In the genomic region with DNA sequence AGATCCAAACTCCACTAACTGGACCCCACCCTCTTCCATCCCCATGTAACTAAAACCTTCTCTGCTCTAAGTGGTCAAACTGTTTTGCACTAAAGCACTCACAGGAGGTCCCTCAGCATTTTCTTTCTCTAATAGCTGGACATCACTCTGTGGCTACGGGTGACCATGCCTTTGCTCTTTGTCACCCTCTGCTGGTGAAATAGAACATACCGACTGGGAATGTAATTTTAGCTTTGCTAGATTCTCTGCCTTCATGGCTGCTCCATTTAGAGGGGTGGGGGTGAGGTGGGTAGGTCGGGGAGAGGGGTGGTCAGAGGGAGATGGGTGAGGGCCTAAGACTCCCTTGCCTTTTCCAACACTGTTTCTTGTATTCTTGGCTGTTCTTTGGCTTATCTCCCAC, we compare ENCODE assay signal across 10 mouse cellular contexts. TPM values are rescaled to one million over a fixed set of nuclear protein-coding genes. Genes with fewer than 3 reads are reported as not detected.
DNase-seq lines count a peak whose midpoint lies in the region; ATAC-seq lines count a peak whose summit lies in the region.
"Had no signal": no experiment of that assay in that cellular context is flagged by ENCODE, and none has a peak within 500 bp of the region (broad histone marks: within the 10 kb centered on the region; RNA-seq: fewer than 3 reads in every experiment).

No protein-coding gene starts in this region.

- H3K9ac ChIP-seq in hindbrain, embryonic 11.5 days (ENCODE audit: low read depth, low read length), result no peak overlapping the region
- H3K9ac ChIP-seq in hindbrain, embryonic 16.5 days (ENCODE audit: low read depth, low read length), result no peak overlapping the region
- H3K9ac ChIP-seq: embryonic facial prominence, embryonic 12.5 days; liver, embryonic 15.5 days had no signal

- H3K27me3 ChIP-seq in hindbrain, embryonic 11.5 days (ENCODE audit: control insufficient read depth, insufficient read depth, low read length), result no peaks in the 10 kb centered on the region
- H3K27me3 ChIP-seq in hindbrain, embryonic 16.5 days (replicated peaks; ENCODE audit: control insufficient read depth, insufficient read depth, low read length), result no peaks in the 10 kb centered on the region
- no peaks in the 10 kb centered on the region for H3K27me3 ChIP-seq in embryonic facial prominence, embryonic 10.5 days (replicated peaks; ENCODE audit: low read depth, poor library complexity, severe bottlenecking)
- H3K27me3 ChIP-seq: embryonic facial prominence, embryonic 12.5 days; liver, embryonic 15.5 days had no signal

- H3K4me3 ChIP-seq in hindbrain, embryonic 11.5 days (ENCODE audit: low read depth, low read length), result no peak overlapping the region
- H3K4me3 ChIP-seq in hindbrain, embryonic 16.5 days (ENCODE audit: low read length), result no peak overlapping the region
- no peak overlapping the region for H3K4me3 ChIP-seq in embryonic facial prominence, embryonic 10.5 days
- H3K4me3 ChIP-seq: embryonic facial prominence, embryonic 12.5 days; liver, embryonic 15.5 days had no signal

- no peak for ATAC-seq in hindbrain, embryonic 11.5 days (ENCODE audit: low FRiP score)
- no peak for ATAC-seq in hindbrain, embryonic 16.5 days
- no peak for ATAC-seq in activated CD4-positive, CD25-positive, alpha-beta regulatory T cell, adult 4 months

- H3K4me1 ChIP-seq in hindbrain, embryonic 11.5 days (replicated peaks; ENCODE audit: control insufficient read depth, insufficient read depth, low read length), result peaks cover 5% of the 10 kb centered on the region
- peaks cover 5% of the 10 kb centered on the region for H3K4me1 ChIP-seq in hindbrain, embryonic 16.5 days (ENCODE audit: control insufficient read depth, insufficient read depth, low read depth, low read length)
- peaks cover 14% of the 10 kb centered on the region for H3K4me1 ChIP-seq in embryonic facial prominence, embryonic 10.5 days

- H3K4me2 ChIP-seq in hindbrain, embryonic 11.5 days (replicated peaks; ENCODE audit: low read depth, low read length), result no peak overlapping the region
- no peak overlapping the region for H3K4me2 ChIP-seq in hindbrain, embryonic 16.5 days (ENCODE audit: low read length)
- H3K4me2 ChIP-seq: embryonic facial prominence, embryonic 12.5 days; liver, embryonic 15.5 days had no signal

- peaks cover 6% of the 10 kb centered on the region; the same call in 1 of the 2 replicates for H3K36me3 ChIP-seq in hindbrain, embryonic 11.5 days (ENCODE audit: control insufficient read depth, insufficient read depth, low read length)
- peaks cover 21% of the 10 kb centered on the region for H3K36me3 ChIP-seq in hindbrain, embryonic 16.5 days (ENCODE audit: control insufficient read depth, insufficient read depth, low read length)
- peaks cover 35% of the 10 kb centered on the region for H3K36me3 ChIP-seq in embryonic facial prominence, embryonic 10.5 days (replicated peaks)

- H3K9me3 ChIP-seq in hindbrain, embryonic 11.5 days (ENCODE audit: control insufficient read depth, low read length), result no peaks in the 10 kb centered on the region
- H3K9me3 ChIP-seq in hindbrain, embryonic 16.5 days (ENCODE audit: control insufficient read depth, low read length), result no peaks in the 10 kb centered on the region
- no peaks in the 10 kb centered on the region for H3K9me3 ChIP-seq in embryonic facial prominence, embryonic 10.5 days
- H3K9me3 ChIP-seq: embryonic facial prominence, embryonic 12.5 days; liver, embryonic 15.5 days had no signal

- DNase-seq in hindbrain, embryonic 11.5 days (ENCODE audit: low spot score), result peak; percentile 75
- DNase-seq in A20 (ENCODE audit: low read depth, low spot score), result peak; percentile 57
- DNase-seq in Muller cell, postnatal 12 days (ENCODE audit: inconsistent ontology term), result peak; percentile 28
- DNase-seq in embryonic facial prominence, embryonic 10.5 days (ENCODE audit: low spot score), result peak; percentile 51
- DNase-seq in lung, postnatal 25 days (ENCODE audit: low spot score), result peak; percentile 53
- no peak for DNase-seq in thymus, adult 18-20 months

- WGBS in hindbrain, embryonic 11.5 days, result 5% methylated on average over 3 of the region's 3 CpGs
- 5% methylated on average over 3 of the region's 3 CpGs for WGBS in hindbrain, embryonic 16.5 days
- WGBS in embryonic facial prominence, embryonic 10.5 days, result 8% methylated on average over 3 of the region's 3 CpGs

- H3K27ac ChIP-seq in hindbrain, embryonic 11.5 days (ENCODE audit: low read depth, low read length), result no peak overlapping the region
- no peak overlapping the region for H3K27ac ChIP-seq in hindbrain, embryonic 16.5 days (ENCODE audit: low read depth, low read length)
- H3K27ac ChIP-seq in embryonic facial prominence, embryonic 10.5 days (replicated peaks), result no peak overlapping the region
- H3K27ac ChIP-seq: embryonic facial prominence, embryonic 12.5 days; liver, embryonic 15.5 days had no signal

RNA-seq across cellular contexts. Expression of gene Cmtm6, which starts 3.6 kb away (rescaled TPM):
- polyA plus RNA-seq in hindbrain, embryonic 11.5 days (2014; fragmentation: Nextera tagmentation; extraction: Ambion mirVana), result 22.7 and 26.6 TPM in 2 replicates
- polyA plus RNA-seq in hindbrain, embryonic 16.5 days (2015; fragmentation: Nextera tagmentation; extraction: Ambion mirVana), result 21.0 and 21.2 TPM in 2 replicates
- polyA plus RNA-seq in embryonic facial prominence, embryonic 10.5 days (2016; fragmentation: Nextera tagmentation; extraction: Ambion mirVana), result 29.5 and 32.8 TPM in 2 replicates
- polyA plus RNA-seq in activated CD4-positive, CD25-positive, alpha-beta regulatory T cell, adult 4 months (2017; shearing (Covaris generic)), result 10 to 100 TPM; 77.1 to 88.5 TPM

RNA-seq across cellular contexts. Expression of gene Dync1li1, which starts 38.7 kb away (rescaled TPM):
- polyA plus RNA-seq in hindbrain, embryonic 11.5 days (2014; fragmentation: Nextera tagmentation; extraction: Ambion mirVana), result 111 and 129 TPM in 2 replicates
- 105 and 116 TPM in 2 replicates for polyA plus RNA-seq in hindbrain, embryonic 16.5 days (2015; fragmentation: Nextera tagmentation; extraction: Ambion mirVana)
- 84.4 and 89.6 TPM in 2 replicates for polyA plus RNA-seq in embryonic facial prominence, embryonic 10.5 days (2016; fragmentation: Nextera tagmentation; extraction: Ambion mirVana)
- 10 to 100 TPM; 43.8 to 48.4 TPM for polyA plus RNA-seq in activated CD4-positive, CD25-positive, alpha-beta regulatory T cell, adult 4 months (2017; shearing (Covaris generic))

RNA-seq across cellular contexts. Expression of gene Cmtm7, which starts 54.3 kb away (rescaled TPM):
- polyA plus RNA-seq in hindbrain, embryonic 11.5 days (2014; fragmentation: Nextera tagmentation; extraction: Ambion mirVana), result 66.1 and 77.8 TPM in 2 replicates
- polyA plus RNA-seq in hindbrain, embryonic 16.5 days (2015; fragmentation: Nextera tagmentation; extraction: Ambion mirVana), result 9.5 and 13.8 TPM in 2 replicates
- polyA plus RNA-seq in embryonic facial prominence, embryonic 10.5 days (2016; fragmentation: Nextera tagmentation; extraction: Ambion mirVana), result 88.0 and 93.2 TPM in 2 replicates
- 100 to 1,000 TPM in 1 of 2 experiments, 10 to 100 TPM in 1; 90.6 to 114 TPM for polyA plus RNA-seq in activated CD4-positive, CD25-positive, alpha-beta regulatory T cell, adult 4 months (2017; shearing (Covaris generic))

Comparison
In these comparisons a context has a peak if more than half of its experiments do, and no peak if none do; other contexts are left out.
1. DNase-seq: peak in hindbrain, embryonic 11.5 days (single experiment), A20 (single experiment), Muller cell, postnatal 12 days (single experiment), embryonic facial prominence, embryonic 10.5 days (single experiment) and lung, postnatal 25 days (single experiment); none in thymus, adult 18-20 months (0 of 2).